Mouse (Mus musculus) testis, postnatal 10 days (tissue): ENCODE measurements around the gene Mlph.
A peak's percentile ranks its signal among the peaks of the same experiment; 100 is the strongest.

ENCODE experiments used
- DNase-seq: peaks from one replicate; pipeline ENCODE4 v3.0.0; 2021; ENCODE audit warnings: low spot score

Gene Mlph

DNA sequence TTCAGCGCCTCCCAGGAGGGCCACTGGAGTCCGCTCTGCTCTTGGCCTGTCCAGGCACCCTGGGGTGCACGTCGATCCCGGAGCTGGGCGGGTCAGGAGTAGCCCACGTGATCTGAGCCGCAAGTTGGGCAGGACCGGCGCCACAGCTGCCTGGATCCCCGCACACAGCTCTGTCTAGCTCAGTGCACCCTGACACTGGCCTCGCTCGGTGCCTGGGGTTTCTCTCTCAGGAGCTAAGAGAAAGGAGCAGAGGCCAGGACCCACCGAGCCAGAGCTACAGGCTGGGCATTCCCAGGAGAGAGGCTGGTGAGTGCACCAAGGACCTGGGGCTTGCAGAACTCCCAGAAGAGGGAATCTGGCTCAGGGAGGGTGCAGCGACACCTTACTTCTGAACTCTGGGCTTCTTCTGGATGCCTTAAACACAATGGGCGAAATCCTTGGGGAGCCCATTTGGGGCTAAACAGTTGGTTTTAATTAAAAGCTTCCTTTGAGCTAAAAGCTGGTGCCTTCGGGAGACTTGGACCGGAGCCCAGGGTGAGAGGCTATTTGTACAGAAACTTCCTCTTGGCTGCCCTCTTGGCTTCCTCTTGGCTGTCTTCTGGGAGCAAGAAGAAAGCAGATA lies at the start of gene Mlph:
Mlph (plus strand) TSS at position 138 of the 622 bp plus-strand sequence.
- peak; percentile 65 for DNase-seq

DNA sequence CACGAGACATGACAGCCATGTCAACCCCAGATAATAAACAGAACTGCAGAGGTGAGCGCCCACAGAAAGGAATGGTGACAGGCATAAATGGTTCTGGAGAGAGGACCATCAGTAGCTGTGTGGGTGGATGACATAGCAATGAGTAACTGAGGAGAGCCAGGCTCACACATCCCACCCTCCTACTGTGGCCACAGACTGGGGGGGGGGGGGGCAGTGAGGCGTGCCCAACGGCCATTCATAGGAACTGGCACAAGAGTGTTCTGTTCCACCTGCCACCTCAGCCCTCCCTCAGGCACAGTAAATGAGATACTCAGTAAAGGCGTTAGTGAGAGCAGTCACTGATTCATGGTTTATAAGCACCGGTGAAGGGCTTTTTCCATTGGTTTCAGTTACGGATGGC lies 48.2 kb upstream of the Mlph start:
- DNase-seq: no peak

DNA sequence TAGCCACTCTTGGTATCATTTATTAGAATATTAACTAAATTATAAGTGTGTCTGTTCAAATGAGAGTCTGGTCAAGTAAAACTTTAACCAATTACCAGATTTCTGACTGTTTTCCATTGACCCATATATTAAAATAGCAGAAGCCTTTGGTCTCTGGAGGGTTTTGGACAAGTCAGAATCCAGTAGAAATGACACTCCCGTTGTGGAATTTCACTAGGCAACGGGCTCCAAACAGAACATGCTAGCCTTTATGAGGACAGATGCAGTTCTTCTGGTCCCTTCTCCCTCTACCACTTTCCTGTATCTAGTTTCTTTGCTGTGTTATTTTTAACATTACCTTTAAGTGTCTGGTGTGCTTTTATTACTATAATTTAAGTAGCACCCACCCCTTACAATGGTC lies 44.3 kb upstream of the Mlph start:
- no peak for DNase-seq

DNA sequence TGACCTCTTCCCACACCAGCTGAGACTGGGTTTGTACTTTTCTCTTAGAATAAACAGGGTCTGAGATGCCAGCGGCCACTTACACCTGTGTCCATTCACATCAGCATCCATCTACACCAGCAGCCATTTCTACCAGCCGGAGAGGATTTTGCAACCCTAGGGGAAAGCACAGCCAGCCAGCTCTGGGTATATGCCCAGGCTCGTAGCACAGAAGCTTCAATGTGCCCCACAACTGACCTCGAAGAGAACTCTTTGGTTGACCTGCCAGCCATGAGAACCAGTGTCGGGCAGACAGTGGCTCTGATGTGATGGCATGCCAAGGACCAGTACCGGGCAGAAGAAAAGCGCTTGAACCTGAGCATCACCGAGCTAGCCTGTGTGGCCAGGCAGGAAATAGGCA lies 39.5 kb upstream of the Mlph start:
- no peak for DNase-seq

DNA sequence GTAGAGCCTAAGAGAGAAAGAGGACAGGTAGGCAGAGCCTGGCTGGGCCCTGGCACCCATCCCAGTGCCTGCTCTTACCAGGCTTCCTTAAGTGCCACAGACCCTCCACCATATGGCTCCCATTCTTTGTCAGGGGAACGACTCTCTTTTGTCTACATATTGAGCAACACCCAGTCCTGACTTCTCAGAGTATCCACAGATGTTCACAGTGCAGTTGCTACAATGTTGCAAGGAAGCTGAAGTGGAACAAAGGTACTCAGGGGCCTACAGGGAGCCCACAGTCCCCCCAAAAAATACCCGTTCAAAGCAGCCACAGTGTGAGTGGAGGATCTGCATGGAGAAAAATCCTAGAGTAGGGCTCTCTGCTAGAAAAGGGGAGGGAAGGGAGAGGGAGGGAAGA lies 38.9 kb upstream of the Mlph start:
- no peak for DNase-seq

DNA sequence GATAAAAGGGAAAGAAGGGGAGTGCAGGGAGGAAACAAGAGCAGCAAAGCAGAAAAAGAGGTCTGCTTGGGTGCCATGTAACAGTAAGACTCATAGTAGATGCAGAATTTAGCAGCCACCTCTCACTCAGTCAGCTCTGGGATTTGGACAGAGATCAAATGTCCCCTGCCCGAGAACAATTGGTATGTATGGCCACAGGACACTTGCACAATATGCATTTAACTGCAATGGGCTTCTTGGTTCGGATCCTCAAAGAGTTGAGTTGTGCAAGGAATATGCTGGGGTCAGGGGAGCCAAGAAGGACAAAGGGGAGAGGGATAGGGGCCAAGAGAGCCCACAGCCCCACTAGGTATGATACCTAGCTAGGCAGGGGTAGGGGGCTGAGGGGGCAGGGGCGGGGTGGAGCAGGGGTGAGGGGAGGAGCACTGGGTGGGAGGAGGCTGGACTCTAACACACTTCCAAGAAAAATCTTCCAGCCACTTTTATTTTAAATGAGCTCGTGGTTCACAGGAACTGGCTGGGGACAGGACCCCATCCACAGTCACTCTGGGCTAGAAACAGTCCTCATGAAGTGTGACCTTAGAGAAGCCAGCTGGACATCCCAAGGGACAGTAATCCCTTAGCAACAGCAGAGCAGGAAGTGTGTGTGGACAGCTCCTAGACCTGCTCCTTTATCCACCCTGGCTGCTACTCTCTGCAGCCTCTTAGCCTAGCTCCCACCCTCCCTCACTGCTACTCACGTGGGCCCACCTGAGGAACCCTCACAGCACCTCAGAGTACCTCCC lies 38.2 kb upstream of the Mlph start:
- DNase-seq: no peak

DNA sequence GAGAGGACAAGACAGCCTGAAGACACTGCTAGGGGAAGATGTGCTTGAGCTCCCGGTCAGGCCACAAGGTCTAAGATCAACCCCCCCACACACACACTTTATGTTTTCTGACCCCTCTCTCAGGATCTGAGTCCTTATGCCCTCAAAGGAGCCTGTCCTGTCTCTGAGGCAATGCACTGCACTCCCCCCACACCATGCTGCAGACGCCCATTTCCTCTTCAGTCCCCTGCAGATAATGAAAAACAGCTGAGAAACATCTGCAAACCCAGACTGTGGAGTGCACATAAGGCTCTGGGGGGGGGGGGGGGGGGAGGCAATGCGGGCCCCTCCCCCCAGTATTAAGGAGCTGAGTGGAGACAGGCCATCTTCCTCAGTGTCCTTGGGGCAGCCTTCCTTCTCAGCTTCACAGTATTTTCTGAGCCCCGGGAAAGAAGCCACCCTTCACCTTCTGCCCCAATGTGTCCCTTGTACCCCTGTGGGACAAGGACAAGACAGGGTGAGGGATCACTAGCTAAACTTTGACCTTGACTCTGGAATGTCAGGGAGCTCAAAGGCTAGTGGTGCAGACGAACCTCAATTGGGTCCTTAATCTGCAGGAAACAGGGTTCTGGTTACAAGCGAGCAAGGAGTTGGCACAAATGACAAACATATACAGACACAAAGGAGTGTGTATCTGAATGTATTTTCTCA lies 29.0 kb upstream of the Mlph start:
- DNase-seq: no peak

DNA sequence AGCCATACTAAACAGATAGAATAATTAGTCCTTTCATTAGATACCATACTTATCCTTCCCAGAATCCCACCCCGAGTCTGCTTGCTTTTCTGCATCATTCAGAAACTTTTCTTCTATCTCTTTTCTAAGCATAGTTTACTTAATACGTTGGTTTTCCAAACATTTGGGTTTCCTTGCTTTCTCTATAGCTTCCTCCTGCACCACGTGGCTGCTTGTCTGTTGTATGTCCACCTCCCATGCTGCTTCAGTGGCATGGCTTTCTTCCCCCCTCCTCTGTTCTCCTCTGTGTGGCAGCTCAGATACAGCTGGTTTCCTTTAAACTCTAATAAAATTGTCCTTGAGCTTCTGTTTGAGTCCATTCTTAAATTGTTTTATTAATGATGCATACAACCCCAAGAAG lies 20.4 kb upstream of the Mlph start:
- no peak for DNase-seq

DNA sequence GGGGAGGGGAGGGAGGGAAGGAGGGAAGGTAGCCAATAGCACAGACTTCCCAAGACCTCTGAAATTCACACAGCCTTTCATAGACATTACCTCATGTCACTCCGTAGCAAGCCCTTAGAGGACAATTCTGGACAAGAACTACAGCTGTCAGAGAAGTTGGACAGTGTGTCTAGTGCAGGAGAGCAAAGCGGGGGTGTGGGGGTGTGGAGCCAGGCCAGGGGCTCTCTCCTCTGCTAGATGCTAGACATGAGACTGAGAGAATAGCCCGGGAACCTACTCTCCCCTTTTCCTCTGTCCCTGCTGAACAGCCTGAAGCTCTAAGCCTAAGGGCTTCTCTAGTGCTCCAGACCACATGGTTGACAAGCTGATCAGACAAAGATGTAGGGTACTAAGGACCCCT lies 19.9 kb upstream of the Mlph start:
- DNase-seq: no peak

DNA sequence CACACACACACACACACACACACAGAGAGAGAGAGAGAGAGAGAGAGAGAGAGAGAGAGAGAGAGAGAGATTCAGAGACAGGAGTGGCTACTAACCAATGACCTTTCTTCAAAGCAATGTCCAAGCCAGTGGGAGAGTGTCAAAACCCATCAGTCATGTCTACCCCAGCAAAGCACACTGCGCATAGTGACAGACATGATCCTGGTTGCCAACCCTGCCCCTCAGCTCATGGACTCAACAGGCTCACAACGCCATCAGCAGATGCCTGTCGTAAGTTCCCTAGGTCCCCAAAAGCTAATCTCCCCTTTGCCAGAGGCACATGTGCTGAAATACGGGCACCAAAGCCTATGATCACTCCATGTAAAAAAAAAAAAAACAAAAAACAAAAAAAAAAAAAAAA lies 18.6 kb upstream of the Mlph start:
- DNase-seq: no peak

DNA sequence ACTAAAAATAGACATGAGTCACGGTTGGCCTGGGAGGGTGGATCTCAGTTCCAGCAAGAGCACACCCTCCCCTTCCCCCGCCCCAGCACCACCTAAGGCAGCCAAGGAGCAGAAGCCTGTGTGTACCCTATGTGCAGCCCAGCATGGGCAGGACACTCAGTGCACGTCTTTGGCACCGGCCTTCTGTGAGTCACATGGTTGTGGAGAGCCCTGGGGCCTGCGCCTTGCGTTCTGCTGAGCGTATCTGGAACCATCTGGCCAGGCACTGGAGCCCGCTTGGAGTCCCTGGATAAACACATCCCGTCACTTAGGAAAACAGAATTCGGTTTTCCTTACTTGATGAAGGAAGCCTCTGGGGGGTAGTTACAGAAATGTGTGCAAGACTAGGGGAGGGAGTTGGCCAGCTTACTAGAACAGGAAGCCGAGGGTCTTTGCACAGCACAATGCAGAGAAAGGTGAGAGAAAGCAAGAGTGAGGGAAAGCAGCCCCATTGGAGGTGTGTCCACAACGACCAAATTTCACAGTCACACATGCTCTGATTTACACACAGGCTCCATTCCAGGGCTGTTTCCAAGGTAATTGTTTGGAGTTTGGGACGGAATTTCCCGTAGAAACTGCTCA lies 18.0 kb upstream of the Mlph start:
- DNase-seq: peak; percentile 56

DNA sequence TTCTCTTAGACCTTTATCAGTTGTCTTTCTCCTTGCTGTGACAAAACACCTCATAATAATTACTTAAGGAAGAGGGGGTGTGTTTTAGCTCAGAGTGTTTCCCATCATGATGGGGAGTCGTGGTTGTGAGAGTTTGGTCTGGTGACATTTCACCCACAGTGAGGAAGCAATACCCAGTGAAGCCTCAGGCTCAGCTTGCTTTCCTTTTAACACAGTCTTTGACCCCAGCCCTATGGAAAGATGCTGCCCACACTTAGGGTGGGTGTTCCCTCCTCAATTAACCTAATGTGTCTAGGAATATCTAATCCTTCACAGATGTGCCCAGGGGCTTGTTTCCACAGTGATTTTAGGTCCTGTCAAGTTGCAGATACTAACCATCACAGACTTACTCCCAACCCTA lies 16.9 kb upstream of the Mlph start:
- no peak for DNase-seq

DNA sequence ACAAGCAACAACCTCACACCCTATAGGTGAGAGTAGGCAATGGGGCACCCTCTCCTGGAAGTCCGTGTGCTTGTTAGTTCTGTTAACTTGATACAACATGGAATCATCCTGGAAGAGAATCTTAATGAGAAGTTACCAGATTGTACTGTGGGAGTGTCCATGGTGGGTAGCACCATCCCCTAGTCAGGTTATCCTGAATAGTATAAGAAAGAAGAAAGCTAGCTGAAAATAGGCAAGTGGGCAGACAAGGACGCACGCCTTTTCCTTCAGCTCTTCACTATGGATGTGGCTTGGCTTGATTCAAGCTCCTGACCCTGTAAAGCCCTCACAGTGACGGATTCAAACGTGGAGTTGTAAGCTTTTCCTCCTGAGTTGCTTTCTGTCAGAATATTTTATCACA lies 15.1 kb upstream of the Mlph start:
- no peak for DNase-seq

DNA sequence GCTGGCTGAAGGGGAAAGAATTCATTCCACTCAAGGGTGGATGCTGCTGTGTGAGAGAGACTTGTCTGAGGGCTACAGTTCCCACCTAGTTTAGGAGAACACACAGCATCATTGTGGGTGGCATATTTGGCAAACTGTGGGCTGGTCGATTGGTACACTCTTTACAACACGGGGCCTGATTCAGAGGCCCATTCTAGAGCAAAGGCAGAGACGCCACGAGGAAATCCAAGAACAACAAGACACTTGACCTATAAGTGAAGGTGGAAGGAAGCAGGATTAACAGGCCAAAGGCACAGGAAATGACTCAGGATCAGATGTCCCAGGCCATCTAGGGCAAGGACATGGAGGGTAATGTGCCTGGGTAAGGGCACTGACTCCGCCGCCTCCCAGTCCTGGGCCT lies 14.5 kb upstream of the Mlph start:
- DNase-seq: no peak

DNA sequence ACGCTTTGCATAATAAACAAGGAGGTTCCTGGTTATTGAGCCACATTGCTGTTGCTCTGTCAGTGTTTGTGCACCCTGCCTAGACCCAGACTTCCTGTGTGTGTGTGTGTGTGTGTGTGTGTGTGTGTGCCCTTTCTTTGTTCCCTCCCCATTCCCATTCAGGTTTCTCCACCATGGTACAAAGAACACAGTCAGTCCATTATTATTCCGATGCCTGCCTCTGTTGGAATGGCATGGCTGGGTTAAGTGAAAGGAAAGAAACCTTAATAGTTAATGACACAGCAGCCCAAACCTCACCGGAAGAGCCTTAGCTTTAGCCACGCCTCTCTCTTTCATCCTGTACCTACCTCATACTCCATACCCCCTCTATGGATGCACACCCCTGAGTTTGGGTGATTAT lies 13.6 kb upstream of the Mlph start:
- no peak for DNase-seq

DNA sequence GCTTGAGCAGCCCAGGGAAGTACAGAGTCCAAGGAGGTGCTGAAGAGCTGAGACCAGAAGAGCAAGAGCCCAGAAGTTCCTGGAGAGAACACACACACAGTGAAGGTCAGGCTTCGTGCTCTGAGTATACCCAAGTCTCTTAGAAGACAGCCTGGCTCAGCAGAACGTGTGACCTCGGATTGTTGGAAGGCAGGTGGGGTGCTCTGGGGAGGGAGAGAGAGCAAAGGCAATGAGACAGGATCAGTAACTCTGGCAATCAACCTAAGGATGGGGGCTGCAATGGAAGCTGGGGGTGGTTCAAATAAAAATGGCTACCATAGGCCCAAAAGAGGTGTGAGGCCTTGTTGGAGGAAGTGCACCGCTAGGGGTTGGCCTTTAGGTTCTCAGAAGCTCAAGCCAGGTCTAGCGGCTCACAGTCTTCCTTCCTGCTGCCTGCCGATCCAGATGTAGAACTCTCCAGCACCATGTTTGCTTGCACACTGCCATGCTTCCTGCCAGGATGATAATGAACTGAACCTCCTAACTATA lies 13.1 kb upstream of the Mlph start:
- no peak for DNase-seq

DNA sequence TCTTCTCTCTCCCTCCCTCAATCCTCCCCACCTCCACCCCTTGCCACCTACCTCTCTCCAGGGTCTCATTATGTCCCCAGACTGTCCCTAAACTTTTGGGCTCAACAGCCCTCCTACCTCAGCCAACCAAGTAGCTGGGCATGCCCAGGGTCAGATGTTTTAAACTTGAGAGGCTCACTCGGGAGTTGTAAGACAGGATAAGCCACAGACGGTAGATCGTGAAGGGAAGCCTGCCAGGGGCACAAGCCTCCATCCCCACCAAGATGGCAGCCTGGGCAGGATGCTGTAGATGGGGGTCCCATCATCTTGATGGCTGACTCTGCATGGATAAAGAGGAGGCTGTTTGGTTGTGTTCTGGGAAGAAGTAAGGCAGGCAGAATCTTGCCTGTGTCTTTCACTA lies 12.1 kb upstream of the Mlph start:
- no peak for DNase-seq

DNA sequence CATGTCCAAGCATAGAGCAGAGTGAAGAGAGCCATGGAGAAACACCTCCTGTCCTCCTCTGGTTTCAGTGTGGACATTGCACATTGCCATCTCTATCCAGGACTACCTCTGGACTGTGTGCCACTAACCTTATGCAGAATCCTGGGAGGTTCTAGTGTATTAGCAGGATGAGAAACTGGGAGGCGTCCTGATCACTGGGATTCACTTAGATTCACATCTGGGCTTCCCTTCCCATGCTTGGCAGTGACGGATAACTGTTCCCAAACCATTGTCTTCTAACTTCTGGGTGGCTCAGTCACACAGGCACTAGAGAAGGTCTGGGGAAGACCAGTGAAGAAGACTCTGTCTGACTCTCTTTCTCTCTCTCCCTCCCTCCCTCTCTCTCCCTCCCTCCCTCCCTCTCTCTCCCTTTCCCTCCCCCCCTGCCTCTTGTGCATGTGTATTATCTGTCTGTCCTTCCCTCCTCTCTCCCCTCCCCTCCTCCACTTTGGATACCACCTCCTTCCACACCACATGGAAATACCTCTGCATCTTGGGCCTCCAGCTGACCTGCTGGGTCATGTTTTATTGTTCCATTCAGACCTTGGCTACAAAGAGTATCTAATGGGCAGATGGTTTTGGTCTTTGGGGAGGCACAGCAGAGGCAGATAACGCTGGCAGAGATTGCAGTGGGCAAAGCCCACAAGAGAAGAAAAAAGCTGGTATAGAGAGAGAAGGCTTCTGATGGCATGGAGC lies 11.5 kb upstream of the Mlph start:
- no peak for DNase-seq

DNA sequence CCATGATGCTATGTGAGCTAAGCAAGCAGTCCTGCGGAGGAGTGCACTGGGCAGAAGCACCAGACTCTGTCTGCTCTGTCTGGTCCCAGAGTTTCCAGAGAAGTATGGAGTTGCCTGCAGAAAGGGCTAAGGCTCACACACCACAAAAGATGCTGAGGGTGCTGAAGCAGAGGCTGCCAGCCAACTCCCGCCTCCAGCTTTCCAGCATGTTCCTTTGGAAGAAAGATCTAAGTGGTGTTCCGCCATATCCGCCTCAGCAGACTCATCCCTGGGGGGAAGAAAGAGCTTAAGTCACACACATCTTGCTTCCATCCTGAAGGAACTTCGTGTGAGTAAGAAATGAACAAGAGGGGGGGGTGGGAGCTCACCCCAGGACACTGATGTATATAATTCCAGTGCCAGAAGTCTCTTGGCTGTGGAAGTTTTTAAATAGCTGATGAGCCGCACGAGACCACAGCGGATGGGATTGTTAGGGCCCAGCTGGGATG lies 10.9 kb upstream of the Mlph start:
- no peak for DNase-seq

DNA sequence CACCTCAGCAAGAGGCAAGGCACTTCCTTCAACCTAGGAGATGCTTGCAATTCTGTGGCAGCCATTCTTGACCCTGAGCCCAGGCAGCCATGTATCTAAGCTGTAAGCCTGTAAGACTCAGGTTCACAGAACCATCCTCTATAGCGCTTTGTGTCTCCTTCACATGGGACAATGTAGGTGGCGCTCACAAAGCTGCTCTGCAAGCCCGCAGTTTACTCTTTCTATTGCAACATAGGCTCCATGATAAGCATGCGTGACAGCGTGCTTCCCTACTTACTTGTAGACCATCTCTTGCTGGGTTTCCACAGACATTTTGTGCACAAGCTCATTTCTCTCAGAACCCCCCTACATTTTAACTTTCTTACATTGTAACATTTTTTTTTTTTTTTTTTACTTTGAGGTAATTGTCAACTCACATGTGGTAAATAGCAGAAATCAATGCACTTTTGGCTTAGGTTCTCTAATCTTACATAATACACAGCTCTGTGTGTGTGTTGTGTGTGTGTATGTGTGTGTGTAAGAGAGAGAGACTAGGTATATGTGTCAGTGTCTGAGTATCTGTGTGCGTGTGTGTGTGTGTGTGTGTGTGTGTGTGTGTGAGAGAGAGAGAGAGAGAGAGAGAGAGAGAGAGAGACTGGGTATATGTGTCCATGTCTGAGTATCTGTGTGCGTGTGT lies 10.0 kb upstream of the Mlph start:
- no peak for DNase-seq

DNA sequence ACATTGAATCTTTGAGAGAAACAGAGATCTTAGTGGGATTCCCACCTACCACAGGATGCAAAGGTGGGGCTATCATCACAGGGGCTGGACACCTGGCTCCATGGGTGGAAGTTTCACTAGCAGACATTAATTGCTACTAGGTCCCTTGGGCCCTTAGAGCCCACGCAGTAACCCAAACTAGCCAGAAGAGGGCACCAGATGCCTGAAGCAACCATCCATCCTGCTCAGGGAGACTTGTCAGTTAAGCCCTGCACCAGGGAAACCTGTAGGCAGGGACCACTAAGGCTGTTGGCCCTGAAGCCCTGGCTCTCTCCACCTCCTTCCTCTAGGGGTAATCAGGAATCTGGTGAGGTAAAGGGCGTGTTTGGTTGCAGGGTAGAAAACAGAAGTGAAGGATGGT lies 8.5 kb upstream of the Mlph start:
- DNase-seq: peak; percentile 62
